29 mouse cellular contexts compared by ENCODE assay signal in the genomic region with DNA sequence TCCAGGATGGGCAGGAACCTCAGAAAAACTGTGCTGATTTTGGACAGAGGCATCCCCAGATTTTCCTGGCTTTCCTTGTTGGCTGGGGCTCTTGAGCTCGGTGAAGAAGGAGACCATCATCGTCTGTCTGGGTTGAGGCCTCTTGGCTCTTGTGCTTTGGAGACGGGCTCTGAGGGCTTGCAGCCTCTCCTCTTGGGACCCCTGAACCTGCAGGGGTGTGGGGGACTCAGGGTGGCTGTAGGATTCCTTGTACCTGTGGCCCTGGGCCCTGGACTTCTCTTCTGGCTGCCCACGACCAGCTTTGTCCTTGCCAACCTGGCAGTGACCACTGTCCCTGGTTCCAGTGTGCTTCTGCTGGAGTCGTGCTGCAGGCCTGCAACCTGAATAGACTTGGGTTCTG.
"Had no signal": no experiment of that assay in that cellular context is flagged by ENCODE, and none has a peak within 500 bp of the region (broad histone marks: within the 10 kb centered on the region; RNA-seq: fewer than 3 reads in every experiment).

No protein-coding gene starts in this region.

- DNase-seq: heart, postnatal 10 days; heart, postnatal 14 days; heart, postnatal 36 days; heart, postnatal 4 days; kidney, adult 11 months; kidney, adult 18-20 months; kidney, adult 2 months; kidney, adult 8-10 months; kidney, adult 9 months; kidney, postnatal 10 days; kidney, postnatal 14 days; kidney, postnatal 36 days; kidney, postnatal 4 days; layer of hippocampus, adult 9-11 months; layer of hippocampus, postnatal 36 days had no signal

- H3K9me3 ChIP-seq: heart, embryonic 13.5 days; heart, embryonic 15.5 days; hindbrain, embryonic 12.5 days; hindbrain, embryonic 13.5 days; hindbrain, embryonic 15.5 days; intestine, embryonic 15.5 days; kidney, embryonic 15.5 days had no signal

- H3K4me1 ChIP-seq: heart, embryonic 12.5 days; heart, embryonic 13.5 days; heart, embryonic 15.5 days; hindbrain, embryonic 10.5 days; hindbrain, embryonic 12.5 days; hindbrain, embryonic 13.5 days; hindbrain, embryonic 15.5 days; intestine, embryonic 15.5 days; kidney, embryonic 15.5 days had no signal

- H3K36me3 ChIP-seq: heart, embryonic 12.5 days; heart, embryonic 13.5 days; heart, embryonic 15.5 days; hindbrain, embryonic 10.5 days; hindbrain, embryonic 12.5 days; hindbrain, embryonic 13.5 days; hindbrain, embryonic 15.5 days; intestine, embryonic 15.5 days; kidney, embryonic 15.5 days had no signal

- H3K4me3 ChIP-seq: heart, embryonic 12.5 days; heart, embryonic 13.5 days; heart, embryonic 15.5 days; hindbrain, embryonic 10.5 days; hindbrain, embryonic 12.5 days; hindbrain, embryonic 13.5 days; hindbrain, embryonic 15.5 days; intestine, embryonic 15.5 days; kidney, embryonic 15.5 days; layer of hippocampus, adult 2 months; left cerebral cortex, adult 2 months had no signal

- H3K27me3 ChIP-seq: heart, embryonic 12.5 days; heart, embryonic 13.5 days; heart, embryonic 15.5 days; hindbrain, embryonic 12.5 days; hindbrain, embryonic 13.5 days; hindbrain, embryonic 15.5 days; intestine, embryonic 15.5 days; kidney, embryonic 15.5 days had no signal

- H3K27ac ChIP-seq: heart, embryonic 13.5 days; heart, embryonic 15.5 days; hindbrain, embryonic 10.5 days; hindbrain, embryonic 12.5 days; hindbrain, embryonic 13.5 days; hindbrain, embryonic 14.5 days; hindbrain, embryonic 15.5 days; hindbrain, postnatal 0 days; intestine, embryonic 15.5 days; kidney, embryonic 15.5 days; kidney, postnatal 0 days; layer of hippocampus, adult 2 months; left cerebral cortex, adult 2 months had no signal
